Mouse (Mus musculus) layer of hippocampus, adult 2 months (tissue): ENCODE data around the gene 1700003E16Rik. TPM values are rescaled to one million over a fixed set of nuclear protein-coding genes. Genes with fewer than 3 reads are reported as not detected.

ENCODE experiments used
- DNase-seq, 2 experiments: peaks; one replicate each; pipeline ENCODE4 v3.0.0; 2022; ENCODE audit warnings: low spot score in 2 of 2
- H3K27ac ChIP-seq: fragments of 200-600 bp; 2 replicates; pipeline ENCODE4 v1.8.1; 2022
- H3K4me3 ChIP-seq: fragments of 200-600 bp; 2 replicates; pipeline ENCODE4 v1.8.1; 2022; ENCODE audit warnings: mild to moderate bottlenecking
- CTCF ChIP-seq: fragments of 200-600 bp; conservative IDR thresholded peaks from 2 replicates; pipeline ENCODE4 v1.8.1; 2022; ENCODE audit warnings: antibody characterized with exemption, mild to moderate bottlenecking, moderate library complexity
- total RNA-seq, 2 experiments: library from RNA; stranded (reverse); gene quantifications; 2 replicates each; pipeline ENCODE4 v1.2.3; 2021

Gene 1700003E16Rik
- total RNA-seq, 2 experiments from 2014 or later = 21.8 to 21.9 TPM

DNA sequence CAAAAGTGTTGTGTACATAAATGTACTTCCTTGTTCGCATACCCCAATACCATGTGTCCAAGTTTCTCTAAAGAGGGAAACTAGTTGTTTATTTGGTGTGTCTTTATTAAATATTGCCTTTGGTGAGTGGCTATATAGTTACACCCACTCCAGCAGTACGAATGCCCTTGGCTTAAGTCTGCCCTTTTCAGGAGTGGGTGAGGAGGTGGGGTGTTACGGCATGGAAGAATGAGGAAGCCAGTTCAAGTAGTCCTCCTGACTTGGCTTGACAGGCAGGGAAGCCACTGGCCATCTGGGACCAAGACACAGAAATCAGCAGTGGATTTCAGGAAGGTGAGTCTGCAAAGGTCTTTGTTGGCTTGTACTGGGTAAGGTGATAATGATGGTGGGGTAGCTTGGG is 49.6 kb downstream of the 1700003E16Rik start:
- no peak for TF ChIP-seq CTCF
- no peak for DNase-seq
- Histone ChIP-seq H3K27ac (no peak overlapping the region), H3K4me3 (no peak overlapping the region)

- Histone ChIP-seq H3K4me3 (no peak overlapping the region), H3K27ac (no peak overlapping the region)
- no peak for DNase-seq
- TF ChIP-seq CTCF = no peak
Measured at GRCm38 (mm10) chr6:83206321-83206720, 50.1 kb downstream of the 1700003E16Rik start.

GRCm38 (mm10) chr6:83207361-83208049 is 51.3 kb downstream of the 1700003E16Rik start:
- no peak for DNase-seq
- no peak for TF ChIP-seq CTCF
- Histone ChIP-seq H3K4me3 (no peak overlapping the region), H3K27ac (no peak overlapping the region)

DNA sequence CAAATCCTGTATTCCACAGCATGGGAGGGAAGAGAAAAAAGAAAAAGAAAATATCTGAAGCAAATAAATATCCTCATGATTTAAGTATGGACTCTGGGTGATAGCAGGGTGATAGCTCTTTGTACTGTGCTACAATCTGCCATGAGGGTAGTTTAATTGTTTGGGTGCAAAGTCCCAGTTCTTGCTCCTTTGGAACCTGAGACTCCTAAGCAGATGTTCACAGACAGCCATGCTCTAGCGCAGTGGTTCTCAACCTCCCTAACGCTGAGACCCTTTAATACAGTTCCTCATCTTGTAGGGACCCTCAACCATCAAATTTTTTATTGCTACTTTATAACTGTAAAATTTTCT is 51.8 kb downstream of the 1700003E16Rik start:
- TF ChIP-seq CTCF = no peak
- DNase-seq = no peak
- Histone ChIP-seq H3K27ac (no peak overlapping the region), H3K4me3 (no peak overlapping the region)

GRCm38 (mm10) chr6:83210495-83210894 is 54.3 kb downstream of the 1700003E16Rik start:
- no peak overlapping the region for H3K4me3 ChIP-seq
- no peak overlapping the region for H3K27ac ChIP-seq
- no peak for DNase-seq
- TF ChIP-seq CTCF = no peak

DNA sequence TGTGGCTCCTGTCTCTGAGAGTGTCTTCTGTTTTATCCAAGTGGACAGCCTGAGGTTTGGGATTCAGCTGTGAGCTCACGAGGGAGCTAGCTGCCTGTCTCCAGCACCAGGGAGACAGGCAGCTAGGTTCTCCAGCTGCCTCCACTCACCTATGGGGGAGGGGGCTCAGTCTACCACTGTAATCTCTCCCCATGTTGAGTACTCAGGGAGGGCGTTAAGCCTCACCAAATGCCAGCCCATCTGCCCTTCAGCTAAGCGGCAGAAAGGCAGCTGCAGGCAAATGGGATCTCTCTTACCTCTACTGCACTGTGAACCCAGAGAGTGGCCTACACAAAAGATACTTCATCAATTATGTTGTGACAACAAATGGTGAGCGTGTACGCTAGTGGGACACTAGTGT is 55.3 kb downstream of the 1700003E16Rik start:
- no peak for TF ChIP-seq CTCF
- Histone ChIP-seq H3K27ac (no peak overlapping the region), H3K4me3 (no peak overlapping the region)
- no peak for DNase-seq

Other genes with a start within 250 kb of the 1700003E16Rik start
- 10 to 100 TPM; 41.0 to 44.0 TPM for gene Sema4f, start 216.6 kb upstream of the 1700003E16Rik start, total RNA-seq
- not detected for gene M1ap, start 209.5 kb upstream of the 1700003E16Rik start, total RNA-seq
- gene Dok1, start 122.9 kb upstream of the 1700003E16Rik start, total RNA-seq = 1 to 10 TPM; 3.2 to 3.3 TPM
- gene Loxl3, start 122.2 kb upstream of the 1700003E16Rik start, total RNA-seq = 1 to 10 TPM; 2.4 to 3.5 TPM
- gene Aup1, start 101.9 kb upstream of the 1700003E16Rik start, total RNA-seq = 100 to 1,000 TPM; 131 to 133 TPM
- 10 to 100 TPM; 52.9 to 54.5 TPM for gene Htra2, start 101.1 kb upstream of the 1700003E16Rik start, total RNA-seq
- gene Dqx1, start 98.6 kb upstream of the 1700003E16Rik start, total RNA-seq = under 1 TPM; 0.69 to 0.79 TPM
- not detected for gene Tlx2, start 86.1 kb upstream of the 1700003E16Rik start, total RNA-seq
- gene Pcgf1, start 78.5 kb upstream of the 1700003E16Rik start, total RNA-seq = 10 to 100 TPM; 36.3 to 37.5 TPM
- gene Lbx2, start 70.0 kb upstream of the 1700003E16Rik start, total RNA-seq = under 1 TPM in 1 of 2 experiments, not detected in 1; 0.86 TPM
- 1 to 10 TPM; 7.7 to 9.1 TPM for gene Ccdc142, start 54.8 kb upstream of the 1700003E16Rik start, total RNA-seq
- gene Gm42688, start 54.8 kb upstream of the 1700003E16Rik start, total RNA-seq = 1 to 10 TPM; 8.5 to 9.5 TPM
- 10 to 100 TPM; 64.9 to 67.4 TPM for gene Mrpl53, start 47.4 kb upstream of the 1700003E16Rik start, total RNA-seq
- gene Mogs, start 40.9 kb upstream of the 1700003E16Rik start, total RNA-seq = 10 to 100 TPM; 24.0 to 26.4 TPM
- gene Wbp1, start 34.8 kb upstream of the 1700003E16Rik start, total RNA-seq = 10 to 100 TPM; 55.9 to 56.1 TPM
- gene Ino80b, start 31.0 kb upstream of the 1700003E16Rik start, total RNA-seq = 10 to 100 TPM; 22.3 to 25.4 TPM
- gene Rtkn, start 20.9 kb upstream of the 1700003E16Rik start, total RNA-seq = 10 to 100 TPM; 80.0 to 84.0 TPM
- gene Wdr54, start within 50 bp of the 1700003E16Rik start, total RNA-seq = 10 to 100 TPM; 25.0 to 32.0 TPM
- 100 to 1,000 TPM; 400 to 422 TPM for gene Dctn1, start 9.5 kb downstream of the 1700003E16Rik start, total RNA-seq
- gene Slc4a5, start 63.4 kb downstream of the 1700003E16Rik start, total RNA-seq = under 1 TPM; 0.44 to 0.98 TPM
- 1 to 10 TPM; 5.8 to 7.1 TPM for gene Mthfd2, start 169.5 kb downstream of the 1700003E16Rik start, total RNA-seq
- gene Mob1a, start 169.6 kb downstream of the 1700003E16Rik start, total RNA-seq = 10 to 100 TPM; 16.2 to 22.2 TPM
- 10 to 100 TPM; 46.0 to 49.4 TPM for gene Bola3, start 192.7 kb downstream of the 1700003E16Rik start, total RNA-seq